Mouse (Mus musculus): ENCODE data around the gene Glipr1l2. TPM values are rescaled to one million over a fixed set of nuclear protein-coding genes. Genes with fewer than 3 reads are reported as not detected.
A peak's percentile ranks its signal among the peaks of the same experiment; 100 is the strongest.
"Not testable (repeated sequence)": the region's sequence is repeated elsewhere in the genome, so short reads cannot be mapped to it uniquely, and the experiment has no call there.

Glipr1l2 gene
- polyA plus RNA-seq, 1 experiment, result not detected

DNA sequence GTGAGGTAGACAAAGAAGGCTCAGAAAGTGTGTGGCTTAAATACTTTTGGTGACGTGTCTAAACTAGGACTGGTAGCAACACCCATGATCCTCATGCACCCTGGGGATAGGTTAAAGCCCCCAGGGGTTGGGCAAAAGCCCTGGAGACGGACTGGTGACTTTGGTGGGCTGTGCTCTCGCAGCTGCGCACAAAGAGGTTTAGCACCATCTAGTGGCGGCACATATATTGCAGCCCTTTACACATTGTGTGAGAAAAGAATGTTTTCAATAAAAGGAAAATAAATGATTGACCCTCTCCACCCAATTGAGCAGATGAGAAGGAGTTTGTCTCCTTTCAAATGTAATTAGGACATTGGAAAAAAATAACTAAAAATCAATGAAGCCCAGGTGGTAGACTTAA is 22.6 kb downstream of the Glipr1l2 start:
- H3K36me3 ChIP-seq (ENCODE audit: control insufficient read depth, insufficient read depth, low read length); H3K4me1 ChIP-seq (ENCODE audit: control insufficient read depth, insufficient read depth, insufficient read length, low read length); H3K27me3 ChIP-seq (ENCODE audit: control insufficient read depth, insufficient read depth, low read length); H3K27ac ChIP-seq (ENCODE audit: insufficient read depth, low read depth, low read length); H3K4me3 ChIP-seq (ENCODE audit: low read depth, low read length): not testable (repeated sequence)
- 4% methylated on average over 5 of the region's 5 CpGs for WGBS
- TF ChIP-seq CTCF (IDR thresholded peaks at IDR 0.05; ENCODE audit: extremely low read depth, insufficient read length, insufficient replicate concordance, low read depth, low read length), result peak; percentile 48; the same call in 1 of the 2 replicates

DNA sequence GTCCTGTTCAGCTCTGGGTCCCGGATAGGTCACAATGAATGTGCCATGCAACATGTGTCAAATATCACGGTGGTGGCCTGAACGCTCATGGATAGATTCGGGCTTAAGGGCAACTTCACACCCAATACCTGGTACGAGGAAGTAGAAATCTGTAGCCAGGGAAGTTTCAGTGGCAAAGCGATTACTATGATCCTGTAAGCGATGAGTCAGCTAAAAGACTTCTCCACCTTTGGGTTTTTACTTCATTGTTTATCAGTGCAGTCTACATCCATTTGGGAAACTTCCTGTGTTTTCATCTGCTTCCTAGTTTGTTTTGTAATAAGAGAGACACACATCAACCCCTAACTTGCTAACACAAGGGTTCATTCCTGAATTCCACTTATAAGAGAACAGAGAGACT is 27.2 kb downstream of the Glipr1l2 start:
- H3K4me3 ChIP-seq (ENCODE audit: low read depth, low read length), result no peak overlapping the region
- H3K27ac ChIP-seq (ENCODE audit: insufficient read depth, low read depth, low read length), result no peak overlapping the region
- WGBS, result 85% methylated on average over 7 of the region's 7 CpGs
- H3K27me3 ChIP-seq (ENCODE audit: control insufficient read depth, insufficient read depth, low read length), result no peaks in the 10 kb centered on the region
- H3K36me3 ChIP-seq (ENCODE audit: control insufficient read depth, insufficient read depth, low read length), result no peaks in the 10 kb centered on the region
- TF ChIP-seq CTCF (IDR thresholded peaks at IDR 0.05; ENCODE audit: extremely low read depth, insufficient read length, insufficient replicate concordance, low read depth, low read length) (no peak), POLR2A (IDR thresholded peaks at IDR 0.05; ENCODE audit: low read depth, low read length) (no peak)
- no peaks in the 10 kb centered on the region for H3K4me1 ChIP-seq (ENCODE audit: control insufficient read depth, insufficient read depth, insufficient read length, low read length)

DNA sequence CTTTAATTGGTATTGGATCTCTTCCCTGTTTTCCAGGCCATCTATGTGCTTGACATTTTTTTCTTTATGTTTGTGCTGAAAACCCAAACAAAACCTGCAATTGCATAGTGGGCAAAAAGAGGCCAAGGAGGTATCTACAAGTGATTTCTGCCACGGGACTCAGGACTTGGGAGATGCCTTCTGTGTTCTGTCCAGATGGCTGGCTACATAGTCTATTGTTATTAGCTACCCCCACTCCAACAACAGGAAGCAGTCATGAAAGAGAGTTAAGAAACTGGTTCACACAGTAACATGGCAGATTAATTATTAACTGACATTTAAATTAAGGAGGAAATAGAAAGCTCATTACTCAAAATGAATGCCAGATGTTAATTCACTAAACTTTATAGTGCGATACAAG is 41.9 kb downstream of the Glipr1l2 start:
- not testable (repeated sequence) for H3K4me3 ChIP-seq (ENCODE audit: low read depth, low read length); H3K36me3 ChIP-seq (ENCODE audit: control insufficient read depth, insufficient read depth, low read length); H3K27me3 ChIP-seq (ENCODE audit: control insufficient read depth, insufficient read depth, low read length); H3K4me1 ChIP-seq (ENCODE audit: control insufficient read depth, insufficient read depth, insufficient read length, low read length); H3K27ac ChIP-seq (ENCODE audit: insufficient read depth, low read depth, low read length)
- WGBS, result 28% methylated on average over 2 of the region's 2 CpGs

DNA sequence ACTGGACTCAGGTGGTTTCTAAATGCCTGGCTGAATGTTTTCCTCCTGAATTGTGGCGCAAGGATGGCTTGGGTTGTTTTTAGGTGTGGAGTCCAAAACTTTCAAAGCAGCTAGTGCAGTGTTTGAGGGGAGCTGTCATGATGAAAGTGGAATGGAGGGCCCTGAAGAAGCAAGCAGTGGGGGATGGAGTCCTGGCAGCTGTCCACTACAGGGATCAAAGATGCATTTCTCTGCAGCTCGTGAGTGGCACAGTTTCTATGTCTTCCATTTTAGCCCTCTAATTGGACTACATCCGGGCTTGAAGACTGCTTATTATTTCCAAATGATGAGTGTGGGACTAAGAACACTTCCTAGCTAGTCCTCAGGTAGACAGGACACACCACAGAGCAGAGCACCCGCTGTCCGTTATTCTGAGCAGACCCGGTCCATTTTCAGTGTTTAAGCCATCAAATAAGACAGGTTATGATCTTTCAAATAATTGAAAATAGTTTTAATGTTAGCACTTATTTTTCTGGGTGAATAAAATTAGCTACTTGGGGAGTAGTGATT is 44.6 kb downstream of the Glipr1l2 start:
- H3K4me3 ChIP-seq (ENCODE audit: low read depth, low read length); H3K4me1 ChIP-seq (ENCODE audit: control insufficient read depth, insufficient read depth, insufficient read length, low read length); H3K36me3 ChIP-seq (ENCODE audit: control insufficient read depth, insufficient read depth, low read length); H3K27ac ChIP-seq (ENCODE audit: insufficient read depth, low read depth, low read length); H3K27me3 ChIP-seq (ENCODE audit: control insufficient read depth, insufficient read depth, low read length): not testable (repeated sequence)
- whole genome bisulfite sequencing, result 73% methylated on average over 6 of the region's 6 CpGs

DNA sequence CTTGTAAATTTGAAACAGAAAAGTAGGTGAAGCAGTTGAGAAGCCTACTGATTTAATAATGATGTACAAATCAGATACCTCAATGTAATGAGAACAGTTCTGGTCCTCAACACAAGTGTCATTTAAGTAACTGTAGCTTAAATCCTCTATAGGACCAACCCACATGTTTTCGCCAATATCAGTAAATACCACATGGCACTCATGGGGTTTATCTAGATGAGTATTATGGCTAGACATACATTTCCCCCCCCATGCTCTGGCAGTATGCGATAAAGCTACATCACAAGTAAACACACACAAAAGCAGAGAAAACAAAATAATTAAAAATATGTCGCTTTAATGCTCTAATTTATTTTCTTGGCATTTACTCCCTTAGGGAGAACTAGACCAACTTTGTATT is 49.0 kb downstream of the Glipr1l2 start:
- Histone ChIP-seq H3K27me3 (ENCODE audit: control insufficient read depth, insufficient read depth, low read length) (no peaks in the 10 kb centered on the region), H3K4me1 (ENCODE audit: control insufficient read depth, insufficient read depth, insufficient read length, low read length) (no peaks in the 10 kb centered on the region), H3K27ac (ENCODE audit: insufficient read depth, low read depth, low read length) (no peak overlapping the region), H3K36me3 (ENCODE audit: control insufficient read depth, insufficient read depth, low read length) (no peaks in the 10 kb centered on the region), H3K4me3 (ENCODE audit: low read depth, low read length) (no peak overlapping the region)
- TF ChIP-seq CTCF (IDR thresholded peaks at IDR 0.05; ENCODE audit: extremely low read depth, insufficient read length, insufficient replicate concordance, low read depth, low read length), result no peak
- no peak for TF ChIP-seq POLR2A (IDR thresholded peaks at IDR 0.05; ENCODE audit: low read depth, low read length)
- 89% methylated on average over 3 of the region's 3 CpGs for WGBS

DNA sequence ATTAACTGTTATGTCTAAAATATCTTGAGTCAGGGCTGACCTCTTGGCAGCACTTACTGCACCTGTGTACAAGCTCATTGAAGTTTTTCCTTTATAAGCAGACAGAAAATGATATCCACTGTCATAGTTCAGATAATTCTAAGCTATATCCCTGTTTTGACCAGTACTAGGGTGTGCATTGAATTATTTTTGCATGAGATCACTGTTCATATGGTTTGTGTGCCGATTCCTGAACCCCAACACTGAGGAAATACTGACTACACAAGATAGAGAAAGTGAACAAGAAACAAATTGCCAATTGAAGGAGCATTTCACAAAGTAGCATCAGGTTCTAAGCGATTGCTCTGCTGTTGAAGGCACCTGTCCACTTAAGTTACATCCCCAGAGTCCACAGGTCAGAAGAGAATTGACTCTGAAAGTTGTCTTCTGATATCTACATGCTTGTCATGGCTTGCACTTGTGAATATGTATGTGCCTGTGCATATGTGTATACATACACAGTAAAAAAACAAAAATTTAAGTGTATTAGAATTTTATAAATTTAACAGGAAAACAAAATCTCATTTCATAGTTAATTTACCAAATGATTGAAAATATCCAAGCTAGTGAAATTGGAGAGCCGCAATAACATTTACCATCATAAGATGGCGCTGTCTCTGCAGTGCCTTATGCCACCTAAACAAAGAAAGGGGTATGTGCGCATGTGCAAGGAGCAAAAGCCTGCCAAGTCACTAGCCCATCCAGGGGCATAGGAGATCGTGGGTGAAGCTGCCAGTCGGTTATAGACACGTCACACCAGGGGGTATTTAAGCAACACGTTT is 55.1 kb downstream of the Glipr1l2 start:
- Histone ChIP-seq H3K4me1 (ENCODE audit: control insufficient read depth, insufficient read depth, insufficient read length, low read length) (no peaks in the 10 kb centered on the region), H3K36me3 (ENCODE audit: control insufficient read depth, insufficient read depth, low read length) (no peaks in the 10 kb centered on the region), H3K27ac (ENCODE audit: insufficient read depth, low read depth, low read length) (no peak overlapping the region), H3K4me3 (ENCODE audit: low read depth, low read length) (no peak overlapping the region), H3K27me3 (ENCODE audit: control insufficient read depth, insufficient read depth, low read length) (no peaks in the 10 kb centered on the region)
- TF ChIP-seq CTCF (IDR thresholded peaks at IDR 0.05; ENCODE audit: extremely low read depth, insufficient read length, insufficient replicate concordance, low read depth, low read length), result no peak
- TF ChIP-seq POLR2A (IDR thresholded peaks at IDR 0.05; ENCODE audit: low read depth, low read length), result no peak
- WGBS, result 15% methylated on average over 9 of the region's 9 CpGs

DNA sequence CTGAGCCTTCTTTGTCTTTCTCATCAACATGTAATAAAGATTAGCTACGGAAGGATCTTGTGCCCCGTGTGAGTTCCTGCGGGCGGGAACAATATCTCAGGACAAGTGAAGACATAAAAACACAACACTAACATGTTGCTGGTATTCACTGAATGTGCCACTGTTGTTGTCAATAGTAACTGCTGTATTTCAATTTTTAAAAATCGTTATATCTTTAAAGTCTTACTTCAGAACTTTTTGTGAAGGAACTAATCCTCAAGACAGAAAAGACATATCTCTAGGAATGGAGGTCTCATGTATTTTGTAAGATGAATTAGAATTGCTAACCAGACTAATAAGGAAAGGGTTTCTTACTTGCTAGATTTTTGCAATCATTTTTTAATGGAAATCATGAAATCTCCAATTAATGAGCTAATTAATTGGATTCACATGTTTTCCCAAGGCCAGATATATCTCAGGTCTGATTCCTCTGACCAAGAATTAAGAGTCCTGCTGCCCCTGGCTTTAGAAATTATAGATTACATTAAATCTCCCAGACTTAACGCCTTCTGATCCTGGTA is 55.8 kb downstream of the Glipr1l2 start:
- TF ChIP-seq CTCF (IDR thresholded peaks at IDR 0.05; ENCODE audit: extremely low read depth, insufficient read length, insufficient replicate concordance, low read depth, low read length) (no peak), POLR2A (IDR thresholded peaks at IDR 0.05; ENCODE audit: low read depth, low read length) (no peak)
- Histone ChIP-seq H3K36me3 (ENCODE audit: control insufficient read depth, insufficient read depth, low read length) (no peaks in the 10 kb centered on the region), H3K4me1 (ENCODE audit: control insufficient read depth, insufficient read depth, insufficient read length, low read length) (no peaks in the 10 kb centered on the region), H3K27me3 (ENCODE audit: control insufficient read depth, insufficient read depth, low read length) (no peaks in the 10 kb centered on the region), H3K4me3 (ENCODE audit: low read depth, low read length) (no peak overlapping the region), H3K27ac (ENCODE audit: insufficient read depth, low read depth, low read length) (no peak overlapping the region)
- 24% methylated on average over 6 of the region's 6 CpGs for WGBS

Data from small intestine, adult 2 months (tissue).